Mouse (Mus musculus): ENCODE results near the gene Miga1. TPM values are rescaled to one million over a fixed set of nuclear protein-coding genes. Genes with fewer than 3 reads are reported as not detected.
"Not testable (repeated sequence)": the region's sequence is repeated elsewhere in the genome, so short reads cannot be mapped to it uniquely, and the experiment has no call there.

Miga1 gene
- polyA plus RNA-seq, 1 experiment from 2014 or later, result 24.7 TPM

DNA sequence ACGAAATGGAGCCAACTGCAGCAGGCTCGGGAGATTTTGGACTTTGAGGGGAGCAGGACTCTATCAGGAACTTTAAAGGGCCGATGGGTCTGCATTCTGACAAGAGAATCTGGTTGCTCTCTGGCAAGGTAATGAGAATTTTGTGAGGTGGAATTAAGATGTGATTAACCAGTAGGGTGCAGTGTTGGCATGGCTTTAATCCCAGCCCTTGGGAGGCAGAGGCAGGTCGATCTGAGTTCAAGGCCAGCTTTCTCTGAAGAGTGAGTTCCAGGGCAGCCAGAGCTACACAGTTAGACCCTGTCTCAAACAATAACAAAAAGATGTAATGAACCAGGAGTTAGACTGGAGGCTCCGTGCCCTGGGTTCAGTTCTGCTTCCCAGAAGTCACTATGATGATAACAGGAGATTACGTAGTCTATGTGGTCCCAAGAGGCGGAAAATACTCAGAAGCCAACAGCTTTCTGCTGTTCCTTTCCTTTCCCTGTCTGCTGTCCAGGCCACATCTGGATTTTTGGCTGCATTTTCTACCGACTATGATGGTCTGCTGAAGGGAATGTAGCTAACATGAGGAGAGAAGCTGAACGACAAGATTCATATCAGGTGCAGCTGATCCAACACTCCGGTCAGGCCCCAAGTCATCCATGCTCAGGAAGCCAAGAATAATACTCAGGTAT lies 19.1 kb downstream of the Miga1 start:
- Histone ChIP-seq H3K4me2 (replicated peaks) (no peak overlapping the region), H3K36me3 (peaks cover 22% of the 10 kb centered on the region), H3K27me3 (no peaks in the 10 kb centered on the region), H3K4me3 (no peak overlapping the region), H3K9ac (no peak overlapping the region), H3K9me3 (no peaks in the 10 kb centered on the region), H3K27ac (no peak overlapping the region), H3K4me1 (no peaks in the 10 kb centered on the region)
- no peak for ATAC-seq (ENCODE audit: insufficient number of reproducible peaks, insufficient read depth, low FRiP score, low TSS enrichment)
- WGBS, result 90% methylated on average over 10 of the region's 10 CpGs

DNA sequence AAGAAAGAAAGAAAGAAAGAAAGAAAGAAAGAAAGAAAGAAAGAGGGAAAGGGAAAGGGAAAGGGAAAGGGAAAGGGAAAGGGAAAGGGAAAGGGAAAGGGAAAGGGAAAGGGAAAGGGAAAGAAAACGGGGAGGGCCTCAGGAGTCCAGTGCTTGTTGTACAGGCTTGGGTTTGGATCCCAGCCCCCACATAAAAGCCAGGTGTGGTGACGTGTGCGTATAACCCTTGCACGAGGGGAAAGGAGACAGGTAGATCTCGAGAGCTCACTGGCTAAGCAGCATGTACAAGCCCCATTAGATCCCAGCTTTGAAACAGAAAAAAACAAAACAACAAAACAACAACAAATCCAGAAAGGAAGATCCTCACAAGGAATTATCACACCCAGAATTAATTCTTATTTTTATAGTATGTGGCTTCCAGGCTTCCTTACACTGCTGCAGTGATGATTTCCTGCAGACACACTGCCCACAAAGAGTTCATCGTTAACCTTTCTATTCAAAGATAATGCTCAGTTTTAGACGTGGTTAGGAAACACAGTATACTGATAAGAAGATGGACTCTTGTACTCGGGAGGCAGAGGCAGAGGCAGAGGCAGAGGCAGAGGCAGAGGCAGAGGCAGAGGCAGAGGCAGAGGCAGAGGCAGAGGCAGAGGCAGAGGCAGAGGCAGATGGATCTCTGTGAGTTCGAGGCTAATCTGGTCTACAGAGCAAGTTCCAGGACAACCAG lies 23.6 kb downstream of the Miga1 start:
- WGBS, result 88% methylated on average over 9 of the region's 9 CpGs
- not testable (repeated sequence) for H3K27ac ChIP-seq; H3K4me2 ChIP-seq (replicated peaks); H3K27me3 ChIP-seq; H3K4me3 ChIP-seq; H3K9ac ChIP-seq; H3K9me3 ChIP-seq; ATAC-seq (ENCODE audit: insufficient number of reproducible peaks, insufficient read depth, low FRiP score, low TSS enrichment); H3K4me1 ChIP-seq
- H3K36me3 ChIP-seq, result peaks cover 12% of the 10 kb centered on the region

DNA sequence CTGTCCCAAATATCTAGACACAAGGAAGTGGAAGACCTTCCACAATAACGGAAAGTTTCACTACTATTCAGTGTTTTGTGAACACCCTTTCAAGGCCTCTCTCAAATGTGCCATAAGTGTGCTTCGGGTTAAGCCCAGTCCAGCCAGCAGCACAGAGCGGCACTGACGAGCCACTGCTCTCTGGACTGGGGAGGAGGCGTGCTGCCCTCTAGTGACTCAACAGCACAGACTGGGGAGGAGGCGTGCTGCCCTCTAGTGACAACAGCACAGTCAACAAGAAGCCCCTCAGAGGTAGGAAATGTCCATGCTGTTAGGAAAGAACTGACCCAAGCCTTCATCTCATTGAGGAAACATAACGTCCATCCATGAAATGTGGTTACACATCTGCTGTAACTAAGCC lies 24.6 kb downstream of the Miga1 start:
- Histone ChIP-seq H3K4me3 (no peak overlapping the region), H3K27ac (no peak overlapping the region), H3K9ac (no peak overlapping the region), H3K27me3 (no peaks in the 10 kb centered on the region), H3K36me3 (peaks cover 3% of the 10 kb centered on the region), H3K4me1 (no peaks in the 10 kb centered on the region), H3K9me3 (no peaks in the 10 kb centered on the region), H3K4me2 (replicated peaks) (no peak overlapping the region)
- WGBS, result 12% methylated on average over 7 of the region's 7 CpGs
- ATAC-seq (ENCODE audit: insufficient number of reproducible peaks, insufficient read depth, low FRiP score, low TSS enrichment), result peak; percentile 86

DNA sequence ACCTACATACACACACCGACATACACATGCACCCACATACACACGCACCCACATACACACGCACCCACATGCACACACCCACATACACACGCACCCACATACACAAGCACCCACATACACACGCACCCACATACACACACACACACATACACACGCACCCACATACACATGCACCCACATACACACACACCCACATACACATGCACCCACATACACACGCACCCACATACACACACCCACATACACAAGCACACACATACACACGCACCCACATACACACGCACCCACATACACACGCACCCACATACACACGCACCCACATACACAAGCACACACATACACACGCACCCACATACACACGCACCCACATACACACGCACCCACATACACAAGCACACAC lies 25.5 kb downstream of the Miga1 start:
- not testable (repeated sequence) for H3K4me2 ChIP-seq (replicated peaks); H3K27ac ChIP-seq; H3K4me3 ChIP-seq; H3K9ac ChIP-seq; H3K9me3 ChIP-seq; H3K4me1 ChIP-seq; H3K27me3 ChIP-seq; H3K36me3 ChIP-seq; ATAC-seq (ENCODE audit: insufficient number of reproducible peaks, insufficient read depth, low FRiP score, low TSS enrichment)
- 73% methylated on average over 14 of the region's 14 CpGs for WGBS

DNA sequence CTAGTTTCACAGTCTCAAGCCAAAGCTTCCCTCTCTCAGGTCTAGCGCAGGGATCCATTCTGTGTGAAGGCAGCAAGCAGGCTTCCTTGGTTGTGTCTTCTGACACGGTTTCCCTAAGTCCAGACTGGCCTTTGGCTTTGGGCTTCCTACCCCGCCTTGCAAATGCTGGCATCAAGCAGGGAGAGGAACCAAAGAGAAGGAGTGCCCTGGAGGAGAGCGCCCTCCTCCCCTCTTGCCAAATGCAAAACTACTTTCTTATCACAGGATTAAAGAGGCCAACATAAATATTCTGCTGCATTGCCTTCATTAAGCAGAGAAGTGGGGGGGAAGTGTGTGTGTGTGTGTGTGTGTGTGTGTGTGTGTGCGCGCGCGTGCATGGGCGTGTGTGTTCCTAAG lies 31.0 kb downstream of the Miga1 start:
- ATAC-seq (ENCODE audit: insufficient number of reproducible peaks, insufficient read depth, low FRiP score, low TSS enrichment), result no peak
- 92% methylated on average over 9 of the region's 9 CpGs for WGBS

DNA sequence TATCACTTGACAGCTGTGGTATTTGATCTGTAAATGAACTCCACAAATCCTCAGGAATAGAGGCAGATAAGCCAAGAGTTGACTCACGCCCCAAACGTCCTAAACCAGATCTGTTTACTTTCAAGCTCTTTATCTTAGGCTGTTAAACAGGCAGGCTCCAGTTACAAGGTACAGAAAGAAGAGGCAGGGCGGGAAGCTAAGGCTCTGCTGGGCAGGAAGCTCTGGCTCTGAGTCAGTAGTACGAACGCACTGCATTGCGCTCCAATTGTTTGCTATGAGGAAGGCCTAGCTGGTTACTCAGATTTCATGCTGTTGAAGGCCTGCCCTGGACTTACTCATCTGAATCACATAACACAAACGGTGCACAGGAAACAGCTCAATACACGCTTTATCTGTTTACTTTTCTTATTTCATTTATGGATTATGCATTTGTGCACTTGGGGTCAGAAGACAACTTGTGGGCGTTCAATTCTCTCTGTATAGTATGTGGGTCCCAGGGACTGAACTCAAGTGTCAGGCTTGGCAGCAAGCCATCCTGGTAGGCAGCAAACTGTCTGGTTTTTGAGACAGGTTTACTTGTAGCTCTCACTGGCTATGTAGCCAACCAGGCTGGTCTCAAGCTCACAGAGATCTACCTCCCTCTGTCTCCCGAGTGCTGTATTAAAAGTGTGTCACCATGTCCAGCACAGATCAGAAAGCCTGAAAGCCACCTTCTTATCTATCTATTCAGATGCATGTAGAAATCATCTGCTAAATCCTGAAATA lies 31.5 kb downstream of the Miga1 start:
- Histone ChIP-seq H3K27ac (peak overlapping the region; percentile 47; the same call in 1 of the 2 replicates), H3K9me3 (no peaks in the 10 kb centered on the region), H3K4me1 (peaks cover 7% of the 10 kb centered on the region; the same call in 1 of the 2 replicates), H3K4me3 (no peak overlapping the region), H3K9ac (no peak overlapping the region), H3K4me2 (replicated peaks) (no peak overlapping the region), H3K27me3 (no peaks in the 10 kb centered on the region), H3K36me3 (peaks cover 14% of the 10 kb centered on the region; the same call in 1 of the 2 replicates)
- ATAC-seq (ENCODE audit: insufficient number of reproducible peaks, insufficient read depth, low FRiP score, low TSS enrichment), result no peak
- WGBS, result 45% methylated on average over 10 of the region's 10 CpGs

More for the DNA sequence above, 31.0 kb downstream of the Miga1 start:
- peaks cover 14% of the 10 kb centered on the region; the same call in 1 of the 2 replicates for H3K36me3 ChIP-seq
- no peak overlapping the region for H3K9ac ChIP-seq
- 0 out of 2 replicates have a peak, but pooled peaks cover 7% of the 10 kb centered on the region for H3K4me1 ChIP-seq
- H3K27ac ChIP-seq, result peak overlapping the region; percentile 47; the same call in 1 of the 2 replicates
- no peaks in the 10 kb centered on the region for H3K9me3 ChIP-seq
- no peaks in the 10 kb centered on the region for H3K27me3 ChIP-seq
- H3K4me3 ChIP-seq, result no peak overlapping the region
- H3K4me2 ChIP-seq (replicated peaks), result no peak overlapping the region

DNA sequence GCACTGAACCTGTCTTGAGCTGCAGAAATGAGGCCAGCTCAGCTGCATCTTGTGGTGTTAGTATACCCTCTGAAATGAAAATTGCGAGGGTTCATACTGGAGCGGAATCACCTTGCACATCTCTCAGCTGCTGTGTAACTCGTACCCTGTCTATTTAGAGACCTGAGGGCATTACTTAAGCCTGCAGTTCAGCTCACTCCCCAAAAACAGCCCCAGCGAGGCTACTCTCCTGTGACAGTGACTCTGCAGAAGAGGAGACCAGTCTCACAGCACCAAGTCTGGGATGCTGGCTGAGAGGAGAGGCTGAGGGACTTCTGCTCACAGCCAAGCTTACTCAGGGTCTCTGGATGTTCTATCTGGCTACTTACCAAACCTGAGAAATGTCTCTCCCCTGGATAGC lies 34.2 kb downstream of the Miga1 start:
- no peak overlapping the region for H3K27ac ChIP-seq

DNA sequence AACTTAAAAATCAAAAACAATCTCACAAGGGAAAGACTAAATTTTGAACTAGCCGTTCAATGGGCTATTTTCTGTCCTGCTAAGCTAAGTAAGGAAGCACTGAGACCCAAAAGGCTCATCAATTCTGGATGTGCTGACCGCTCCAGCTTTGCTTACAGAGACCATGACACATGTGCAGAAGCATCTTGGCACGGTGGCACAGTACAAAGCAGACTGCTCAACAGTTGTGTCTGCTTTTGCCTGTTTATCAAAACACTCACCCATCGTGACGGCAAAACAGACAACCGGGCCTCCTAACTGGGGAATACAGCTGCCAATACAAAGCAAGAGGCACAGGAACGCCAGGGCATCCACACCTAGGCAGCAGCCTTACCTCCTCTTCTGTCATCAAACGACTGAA lies 35.1 kb downstream of the Miga1 start:
- Histone ChIP-seq H3K4me2 (replicated peaks) (no peak overlapping the region), H3K27ac (no peak overlapping the region), H3K9ac (no peak overlapping the region), H3K4me1 (peaks cover 7% of the 10 kb centered on the region; the same call in 1 of the 2 replicates), H3K36me3 (peaks cover 27% of the 10 kb centered on the region), H3K4me3 (no peak overlapping the region), H3K9me3 (no peaks in the 10 kb centered on the region), H3K27me3 (no peaks in the 10 kb centered on the region)
- ATAC-seq (ENCODE audit: insufficient number of reproducible peaks, insufficient read depth, low FRiP score, low TSS enrichment), result no peak
- WGBS, result 82% methylated on average over 8 of the region's 8 CpGs

More for the DNA sequence above, 34.2 kb downstream of the Miga1 start:
- ATAC-seq (ENCODE audit: insufficient number of reproducible peaks, insufficient read depth, low FRiP score, low TSS enrichment), result no peak
- H3K4me3 ChIP-seq, result no peak overlapping the region
- H3K27me3 ChIP-seq, result no peaks in the 10 kb centered on the region
- peaks cover 7% of the 10 kb centered on the region; the same call in 1 of the 2 replicates for H3K4me1 ChIP-seq
- 84% methylated on average over 4 of the region's 4 CpGs for WGBS
- H3K4me2 ChIP-seq (replicated peaks), result no peak overlapping the region
- H3K36me3 ChIP-seq, result peaks cover 18% of the 10 kb centered on the region
- no peak overlapping the region for H3K9ac ChIP-seq
- H3K9me3 ChIP-seq, result no peaks in the 10 kb centered on the region

DNA sequence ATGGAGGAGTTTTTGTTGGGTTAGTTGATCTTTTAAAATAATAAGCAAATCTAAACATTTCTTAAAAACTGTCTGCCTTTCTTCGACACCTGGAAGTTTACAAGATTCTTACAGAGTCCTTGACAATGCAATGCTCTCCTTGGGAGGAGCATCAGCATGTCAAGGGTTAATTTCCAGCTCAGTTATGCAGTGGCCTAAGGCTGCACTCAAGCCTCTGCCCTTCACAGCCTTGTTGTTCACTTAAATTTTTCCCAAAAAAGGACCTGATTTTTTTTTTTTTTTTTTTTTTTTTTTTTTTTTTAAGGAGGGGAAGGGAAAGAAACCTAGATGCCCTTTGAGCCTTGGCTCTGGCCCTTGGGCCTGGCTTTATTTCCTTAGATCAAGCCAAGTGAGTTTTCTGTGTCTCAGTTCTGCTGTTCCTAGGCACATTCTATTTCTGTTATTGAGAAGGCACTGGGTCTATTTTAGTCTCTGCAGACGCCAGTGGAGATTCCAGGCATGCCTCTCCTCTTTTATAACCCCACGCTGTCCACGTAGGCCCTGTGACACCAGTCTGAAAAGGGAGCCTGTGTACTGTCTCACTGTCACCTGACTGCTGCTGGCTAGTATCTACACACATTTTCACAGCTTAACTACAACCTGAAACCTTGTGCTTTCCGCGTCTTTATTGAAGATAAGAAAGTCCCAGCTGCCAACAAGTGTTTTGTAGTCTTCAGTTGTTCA lies 36.0 kb downstream of the Miga1 start:
- no peaks in the 10 kb centered on the region for H3K27me3 ChIP-seq
- H3K9ac ChIP-seq, result no peak overlapping the region
- H3K27ac ChIP-seq, result peak overlapping the region; percentile 41; the same call in 1 of the 2 replicates
- ATAC-seq (ENCODE audit: insufficient number of reproducible peaks, insufficient read depth, low FRiP score, low TSS enrichment), result no peak
- no peak overlapping the region for H3K4me2 ChIP-seq (replicated peaks)
- H3K4me1 ChIP-seq, result peaks cover 7% of the 10 kb centered on the region; the same call in 1 of the 2 replicates
- H3K36me3 ChIP-seq, result peaks cover 28% of the 10 kb centered on the region
- WGBS, result 47% methylated on average over 6 of the region's 6 CpGs
- no peaks in the 10 kb centered on the region for H3K9me3 ChIP-seq
- H3K4me3 ChIP-seq, result no peak overlapping the region

DNA sequence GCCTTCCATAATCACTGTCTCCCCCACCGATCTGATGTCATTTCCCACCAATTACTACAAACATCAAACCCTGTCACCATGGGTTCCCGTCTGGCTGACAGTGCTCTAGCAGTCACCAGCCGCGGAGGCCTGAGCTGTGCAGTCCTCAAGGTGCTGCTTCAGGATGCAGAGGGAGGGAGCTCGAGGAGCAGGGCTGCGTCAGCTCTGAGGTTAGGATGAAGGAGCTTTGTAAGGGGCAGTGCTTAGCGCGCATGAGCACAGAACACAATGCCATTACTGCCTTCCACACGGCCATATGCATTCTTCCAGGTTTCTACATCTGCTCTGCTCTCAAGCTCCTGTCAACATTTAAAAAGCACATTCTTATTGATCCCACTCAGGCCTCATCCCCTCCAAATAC lies 37.2 kb downstream of the Miga1 start:
- Histone ChIP-seq H3K27me3 (no peaks in the 10 kb centered on the region), H3K9ac (no peak overlapping the region), H3K27ac (no peak overlapping the region), H3K36me3 (peaks cover 28% of the 10 kb centered on the region), H3K4me1 (peaks cover 4% of the 10 kb centered on the region; the same call in 1 of the 2 replicates), H3K9me3 (no peaks in the 10 kb centered on the region), H3K4me3 (no peak overlapping the region), H3K4me2 (replicated peaks) (no peak overlapping the region)
- 68% methylated on average over 9 of the region's 9 CpGs for WGBS
- no peak for ATAC-seq (ENCODE audit: insufficient number of reproducible peaks, insufficient read depth, low FRiP score, low TSS enrichment)

Data from embryonic facial prominence, embryonic 12.5 days (tissue).